Mouse (Mus musculus) T-helper 17 cell (primary cell): ENCODE results near the gene 4931422A03Rik.
"Not testable (repeated sequence)": the region's sequence is repeated elsewhere in the genome, so short reads cannot be mapped to it uniquely, and the experiment has no call there.

Experiments
- in situ Hi-C, 2 experiments: fragments of 300-600 bp; cut with MboI, MseI; formaldehyde crosslinking; loops; 1 replicate in 1 of 2; 2 replicates in 1 of 2; pipeline ENCODE4 v1.15.1; 2025; ENCODE audit warnings: high pct_unique_total_duplicates in 2 of 2

The 4931422A03Rik gene

GRCm38 (mm10) chr2:104028139-104028723, at the start of gene 4931422A03Rik:
Gene 4931422A03Rik, minus strand, starts transcription at chr2:104028361.
- in situ Hi-C loops = no loop called here

GRCm38 (mm10) chr2:104069704-104070185, 41.6 kb upstream of the 4931422A03Rik start, which contains the start of gene Cd59b:
Gene Cd59b, plus strand, starts transcription at chr2:104069849.
- in situ Hi-C loops = loop anchor here in 1 of 2 experiments (10.0 kb wide), 1 partner anchor 1135 kb away; no protein-coding TSS in a partner anchor

GRCm38 (mm10) chr2:104068450-104068849, 40.3 kb upstream of the 4931422A03Rik start, which contains the start of gene Gm10799:
Gene Gm10799, minus strand, starts transcription at chr2:104068550.
- in situ Hi-C loops = not testable (repeated sequence)

GRCm38 (mm10) chr2:104065526-104065925, 37.4 kb upstream of the 4931422A03Rik start, which contains the start of gene Gm10912:
Gene Gm10912, plus strand, starts transcription at chr2:104065826.
- in situ Hi-C loops = not testable (repeated sequence)

- in situ Hi-C loops = no loop called here
Observed at GRCm38 (mm10) chr2:104064152-104064551, 36.0 kb upstream of the 4931422A03Rik start.

GRCm38 (mm10) chr2:104062665-104063064, 34.5 kb upstream of the 4931422A03Rik start:
- in situ Hi-C loops = no loop called here

GRCm38 (mm10) chr2:104060996-104061395, 32.8 kb upstream of the 4931422A03Rik start:
- in situ Hi-C loops = no loop called here

- in situ Hi-C loops = no loop called here
Observed at GRCm38 (mm10) chr2:104059786-104060185, 31.6 kb upstream of the 4931422A03Rik start.

- in situ Hi-C loops = no loop called here
Observed at GRCm38 (mm10) chr2:104058954-104059353, 30.8 kb upstream of the 4931422A03Rik start.

GRCm38 (mm10) chr2:104058381-104058780, 30.2 kb upstream of the 4931422A03Rik start:
- in situ Hi-C loops = no loop called here

GRCm38 (mm10) chr2:104044479-104045080, 16.4 kb upstream of the 4931422A03Rik start:
- in situ Hi-C loops = no loop called here

- in situ Hi-C loops = no loop called here
Observed at GRCm38 (mm10) chr2:104043624-104044478, 15.7 kb upstream of the 4931422A03Rik start.

- in situ Hi-C loops = no loop called here
Observed at GRCm38 (mm10) chr2:104042766-104043165, 14.6 kb upstream of the 4931422A03Rik start.

- in situ Hi-C loops = no loop called here
Observed at GRCm38 (mm10) chr2:104041632-104042031, 13.5 kb upstream of the 4931422A03Rik start.

- in situ Hi-C loops = no loop called here
Observed at GRCm38 (mm10) chr2:104038236-104038635, 10.1 kb upstream of the 4931422A03Rik start.

- in situ Hi-C loops = no loop called here
Observed at GRCm38 (mm10) chr2:104036316-104036715, 8.2 kb upstream of the 4931422A03Rik start.

GRCm38 (mm10) chr2:104035595-104035994, 7.4 kb upstream of the 4931422A03Rik start:
- in situ Hi-C loops = no loop called here

GRCm38 (mm10) chr2:104034832-104035472, 6.8 kb upstream of the 4931422A03Rik start:
- in situ Hi-C loops = no loop called here

GRCm38 (mm10) chr2:104032056-104032455, 3.9 kb upstream of the 4931422A03Rik start:
- in situ Hi-C loops = no loop called here

- in situ Hi-C loops = no loop called here
Observed at GRCm38 (mm10) chr2:104030381-104030780, 2.2 kb upstream of the 4931422A03Rik start.

- in situ Hi-C loops = no loop called here
Observed at GRCm38 (mm10) chr2:104029074-104029473, 913 bp upstream of the 4931422A03Rik start.
